Mouse (Mus musculus) heart, postnatal 0 days (tissue): Measurements from ENCODE around the gene Gpi1.

Experiments used
- CTCF ChIP-seq: IDR thresholded peaks from 2 replicates; pipeline ENCODE4 v1.5.1; 2016; ENCODE audit warnings: antibody characterized with exemption, control low read depth, low read depth
- EP300 ChIP-seq: IDR thresholded peaks from 2 replicates; pipeline ENCODE4 v1.6.1; 2016; ENCODE audit warnings: antibody characterized with exemption, low read depth

DNA sequence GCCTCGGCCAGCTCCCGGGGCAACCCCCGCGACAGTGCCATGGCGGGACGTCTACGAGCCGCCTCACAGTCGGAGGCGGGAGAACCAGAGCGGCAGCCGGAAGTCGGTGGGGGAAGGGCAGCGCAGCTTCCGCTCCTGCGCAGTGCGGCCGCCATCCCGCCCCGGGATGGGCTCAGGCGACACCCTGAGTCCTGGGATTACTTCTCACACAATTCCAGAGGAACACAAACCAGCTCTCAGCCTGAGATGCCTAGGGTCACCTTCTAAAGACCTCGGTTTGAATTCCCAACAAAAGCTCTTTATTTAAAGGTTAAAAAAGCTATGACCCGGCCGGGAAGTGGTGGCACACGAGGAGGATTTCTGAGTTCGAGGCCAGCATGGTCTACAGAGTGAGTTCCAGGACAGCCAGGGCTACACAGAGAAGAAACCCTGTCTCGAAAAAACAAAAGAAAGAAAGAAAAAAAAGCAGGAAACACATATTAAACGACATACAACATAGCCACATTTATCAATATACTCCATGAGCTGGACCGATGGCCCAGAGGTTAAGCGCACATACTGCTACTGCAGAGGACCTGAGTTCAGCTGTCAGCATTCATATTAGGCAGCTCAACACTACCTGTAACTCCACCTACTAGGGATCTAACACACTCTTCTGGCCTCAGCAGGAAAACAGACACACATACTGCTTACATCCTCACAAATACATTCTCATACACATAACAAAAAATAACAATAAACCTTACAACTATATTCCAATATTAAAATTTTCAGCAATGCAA, 61.5 kb downstream of the Gpi1 start:
- no peak for TF ChIP-seq CTCF
- no peak for TF ChIP-seq EP300
